Mouse (Mus musculus) lung, adult 2 months (tissue): ENCODE measurements around the gene Adm2.

Experiments used
- CTCF ChIP-seq: fragments of 200-500 bp; IDR thresholded peaks from 2 replicates; pipeline ENCODE4 v1.5.1; 2011; ENCODE audit warnings: mild to moderate bottlenecking, low read length, control low read depth; ENCODE audit not compliant: insufficient read depth
- POLR2A ChIP-seq: fragments of 200-500 bp; IDR thresholded peaks from 2 replicates; pipeline ENCODE4 v1.6.1; 2011; ENCODE audit warnings: low read depth, mild to moderate bottlenecking, control low read depth, low read length, borderline replicate concordance; ENCODE audit errors: extremely low read depth

DNA sequence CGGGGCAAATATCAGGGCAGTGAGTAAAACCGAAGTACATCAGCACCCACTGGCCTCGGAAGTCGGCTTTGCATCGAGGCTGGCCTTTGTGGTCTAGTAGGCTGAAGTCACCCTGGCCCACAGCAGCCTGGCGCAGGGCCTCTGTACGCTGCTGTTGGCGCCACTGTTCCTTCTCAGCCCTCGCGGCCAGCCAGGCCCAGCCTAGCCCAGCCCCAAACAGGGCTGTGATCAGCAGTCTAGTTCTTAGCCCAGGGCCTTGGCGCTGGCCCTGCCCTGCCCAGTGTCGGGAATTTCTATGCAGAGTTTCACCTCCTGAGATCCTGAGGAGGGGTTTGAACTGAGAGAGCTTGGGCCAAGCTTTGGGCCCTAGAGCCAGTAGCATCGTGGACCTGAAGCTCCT lies 49.5 kb downstream of the Adm2 start:
- TF ChIP-seq CTCF (no peak), POLR2A (no peak)
